Mouse (Mus musculus): Measurements from ENCODE around the gene Kif21b.
A peak's percentile ranks its signal among the peaks of the same experiment; 100 is the strongest.

Kif21b gene

DNA sequence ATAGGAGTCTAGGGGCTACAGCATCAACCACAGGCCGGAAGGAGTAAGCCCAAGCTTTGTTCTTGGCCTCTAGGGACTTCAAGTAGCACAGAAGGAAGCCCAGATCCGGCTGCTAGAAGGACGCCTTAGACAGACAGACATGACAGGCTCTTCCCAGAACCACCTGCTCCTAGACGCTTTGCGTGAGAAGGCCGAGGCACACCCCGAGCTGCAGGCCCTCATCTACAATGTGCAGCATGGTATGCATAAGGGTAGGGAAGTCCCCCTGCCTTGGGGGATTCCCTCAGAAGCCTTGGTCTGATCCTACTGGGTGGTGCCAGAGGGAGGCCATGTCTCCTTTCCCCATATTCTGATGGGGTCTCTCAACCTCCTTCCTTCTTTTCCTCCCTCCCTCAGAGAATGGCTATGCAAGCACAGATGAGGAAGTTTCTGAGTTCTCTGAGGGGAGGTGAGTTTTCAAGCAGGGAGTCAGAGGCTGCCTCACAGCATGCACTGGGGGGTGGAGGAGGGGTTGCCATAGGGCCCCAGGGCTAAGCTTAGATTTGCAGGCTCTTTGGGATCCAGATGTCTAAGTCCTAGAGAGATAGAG lies 30.2 kb downstream of the Kif21b start:
- DNase-seq = no peak

- DNase-seq = no peak
Observed at GRCm38 (mm10) chr1:136165436-136165835, 34.2 kb downstream of the Kif21b start.

DNA sequence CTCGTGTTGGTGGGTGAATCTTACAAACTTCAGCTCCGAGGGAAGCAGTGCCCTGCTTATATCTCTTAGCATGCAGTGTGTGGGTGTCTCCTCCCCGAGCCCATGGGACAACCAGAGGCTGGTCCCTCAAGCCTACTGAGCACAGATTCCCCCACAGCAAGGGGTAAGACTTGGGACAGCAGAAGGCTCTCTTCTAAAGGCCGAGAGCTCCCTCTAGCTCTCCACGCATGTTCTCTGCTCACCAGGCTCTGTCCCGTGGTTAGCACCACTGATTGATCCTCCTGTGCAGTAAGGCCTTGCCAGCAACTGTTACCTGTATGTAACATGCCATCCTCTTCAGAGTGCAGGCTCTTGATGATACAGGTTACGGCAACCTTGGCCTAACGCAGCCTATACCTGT lies 36.5 kb downstream of the Kif21b start:
- DNase-seq = peak in 1 of 2 experiments; percentile 29

DNA sequence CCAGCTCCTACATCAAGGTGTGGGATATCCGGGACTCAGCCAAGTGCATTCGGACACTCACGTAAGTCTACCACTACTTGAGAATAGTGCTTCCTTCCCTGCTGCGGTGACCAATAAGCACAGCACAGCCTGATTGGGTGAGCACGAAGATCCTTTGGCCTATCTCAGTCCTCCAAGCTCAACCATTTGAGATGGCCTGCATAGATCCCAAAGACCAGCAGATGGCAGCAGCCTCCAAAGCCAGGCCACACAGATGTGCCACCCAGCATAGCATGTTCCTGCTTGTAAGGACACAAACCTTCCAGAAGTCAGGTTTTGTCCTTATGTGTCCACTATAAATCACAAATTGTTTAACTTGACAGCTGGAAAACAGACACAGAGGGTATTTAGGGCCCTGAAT lies 38.9 kb downstream of the Kif21b start:
- DNase-seq = peak; percentile 75 to 79

- no peak for DNase-seq
Observed at GRCm38 (mm10) chr1:136172696-136173095, 41.5 kb downstream of the Kif21b start.

- DNase-seq = no peak
Observed at GRCm38 (mm10) chr1:136174101-136174606, 43.0 kb downstream of the Kif21b start.

- DNase-seq = peak; percentile 41 to 52
Observed at GRCm38 (mm10) chr1:136175183-136175582, 44.0 kb downstream of the Kif21b start.

GRCm38 (mm10) chr1:136177085-136177484 lies 45.9 kb downstream of the Kif21b start:
- no peak for DNase-seq

GRCm38 (mm10) chr1:136178741-136179140 lies 47.6 kb downstream of the Kif21b start:
- no peak for DNase-seq

- no peak for DNase-seq
Observed at GRCm38 (mm10) chr1:136179511-136180001, 48.4 kb downstream of the Kif21b start.

DNA sequence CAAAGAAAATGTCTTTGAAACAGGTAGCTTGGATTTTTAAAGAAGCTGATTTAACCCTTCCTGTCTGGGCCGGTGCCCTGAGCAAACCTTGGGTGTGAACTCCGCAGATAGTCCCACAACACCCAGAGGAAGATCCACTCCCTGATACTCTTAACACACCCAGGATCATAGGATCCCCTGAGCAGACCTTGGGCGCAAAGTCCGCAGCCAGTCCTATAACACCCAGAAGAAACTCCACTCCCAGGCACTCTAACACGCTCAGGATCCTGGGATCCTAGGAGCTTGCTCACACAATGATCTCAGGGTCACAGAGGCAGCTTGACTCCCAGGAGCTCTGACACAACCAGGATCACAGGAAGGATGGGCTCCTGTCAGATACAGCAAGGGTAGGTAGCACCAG lies 58.8 kb downstream of the Kif21b start:
- no peak for DNase-seq

DNA sequence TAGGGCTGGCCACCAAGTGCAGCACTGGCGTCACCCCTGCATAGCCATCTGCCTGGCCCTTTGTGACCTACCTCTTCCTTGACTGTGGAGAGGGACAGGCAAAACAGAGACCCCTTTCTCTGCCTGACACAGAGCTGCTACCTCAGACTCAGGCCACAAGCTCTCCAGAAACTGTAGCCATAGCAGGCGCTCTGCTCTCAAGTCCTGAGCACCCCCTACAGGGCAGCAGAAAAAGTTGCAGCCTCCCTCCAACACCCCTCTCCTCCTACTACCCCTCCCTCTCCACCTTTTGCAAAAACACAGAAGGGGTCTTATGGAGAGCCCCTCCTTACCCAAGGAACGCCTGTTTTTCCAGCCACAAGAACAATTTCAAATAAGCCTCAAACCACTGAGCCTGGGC lies 81.6 kb downstream of the Kif21b start, which contains the start of gene Mroh3:
Gene Mroh3, minus strand, starts transcription at position 26 of the 400 bp plus-strand sequence.
- DNase-seq = peak in 1 of 2 experiments; percentile 20

DNA sequence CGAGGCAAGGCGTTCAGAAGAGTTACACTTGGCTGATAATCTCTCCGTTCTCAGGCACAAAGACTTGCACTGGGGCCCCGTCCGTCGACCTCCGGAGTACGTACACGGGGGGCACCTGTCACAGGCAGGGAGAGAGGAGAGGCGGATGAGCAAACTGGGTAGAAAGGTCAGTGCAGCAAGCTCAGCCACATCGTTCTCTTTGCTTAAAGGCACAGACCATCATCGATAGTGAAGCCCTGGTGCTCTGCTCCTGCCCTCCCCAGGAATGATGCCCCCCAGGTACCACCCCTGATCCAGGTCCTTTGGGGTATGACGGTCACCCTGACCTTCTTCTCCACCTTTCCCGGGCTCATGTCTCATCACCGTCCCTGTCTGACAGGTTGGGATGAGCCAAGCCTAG lies 83.1 kb downstream of the Kif21b start:
- DNase-seq = no peak

- no peak for DNase-seq
Observed at GRCm38 (mm10) chr1:136220037-136220871, 89.1 kb downstream of the Kif21b start.

GRCm38 (mm10) chr1:136222386-136222785 lies 91.2 kb downstream of the Kif21b start:
- DNase-seq = no peak

GRCm38 (mm10) chr1:136223758-136224342 lies 92.7 kb downstream of the Kif21b start:
- DNase-seq = no peak

- DNase-seq = no peak
Observed at GRCm38 (mm10) chr1:136225846-136226245, 94.7 kb downstream of the Kif21b start.

GRCm38 (mm10) chr1:136226626-136227025 lies 95.4 kb downstream of the Kif21b start:
- DNase-seq = no peak

Measured in cerebellum, adult 18-20 months (tissue).